Mouse (Mus musculus): Measurements from ENCODE around the gene Fezf1.

Fezf1 gene

DNA sequence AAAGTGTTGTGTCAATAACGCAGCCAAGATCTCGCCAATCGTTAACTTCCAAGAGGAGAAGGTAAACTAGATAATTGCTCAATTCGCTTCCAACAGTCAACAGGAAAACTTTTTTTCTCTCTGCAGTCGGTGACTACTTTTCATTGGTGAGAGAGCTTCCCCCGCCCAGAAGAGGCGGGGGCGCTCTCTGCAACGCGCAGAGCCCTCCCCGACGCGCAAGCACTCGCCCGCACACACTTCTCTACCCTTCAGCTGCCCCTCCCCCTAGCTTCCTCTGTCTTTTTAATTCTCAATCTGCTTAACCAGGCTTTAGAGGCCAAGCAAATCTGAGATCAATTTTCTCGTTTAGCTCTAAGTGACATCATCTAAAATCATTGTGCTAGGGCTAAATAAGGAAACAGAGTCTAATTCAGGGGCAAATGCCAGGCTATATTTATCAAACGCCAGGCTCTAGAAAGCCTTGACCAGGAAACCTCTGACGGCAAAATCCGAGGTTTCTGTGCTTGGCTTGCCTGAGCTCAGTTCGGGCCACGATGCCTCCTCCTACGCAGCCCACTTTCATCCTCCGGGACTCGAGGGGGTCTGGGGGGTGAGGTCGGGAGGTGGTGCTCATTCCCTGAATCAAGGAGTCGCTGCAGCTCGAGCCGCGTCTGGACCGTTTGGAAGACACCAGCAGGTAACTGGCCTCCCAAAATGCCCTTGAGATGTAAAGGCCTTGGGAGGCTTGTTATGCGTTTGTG lies at the start of gene Fezf1:
TSS of gene Fezf1 (minus strand) at position 50 of the 740 bp plus-strand sequence.
- no peak for DNase-seq

DNA sequence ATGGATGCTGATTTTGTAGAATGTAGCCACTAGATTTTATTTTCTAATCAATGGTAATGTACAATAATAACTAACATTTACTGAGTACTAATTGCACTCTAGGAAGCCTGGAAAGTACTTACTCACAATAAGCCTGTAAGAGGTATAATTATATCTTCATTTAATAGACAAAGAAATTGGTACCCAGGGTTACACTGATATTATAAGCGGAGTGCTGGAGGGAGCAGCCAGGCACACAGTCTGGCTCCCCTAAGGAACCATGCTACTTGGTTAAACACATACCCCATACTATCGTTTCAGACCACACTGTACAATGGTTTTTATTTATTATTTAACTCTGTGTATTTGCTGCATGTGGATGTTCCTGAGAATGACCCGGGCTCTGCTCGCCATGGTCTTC lies 46.5 kb upstream of the Fezf1 start:
- DNase-seq: no peak

DNA sequence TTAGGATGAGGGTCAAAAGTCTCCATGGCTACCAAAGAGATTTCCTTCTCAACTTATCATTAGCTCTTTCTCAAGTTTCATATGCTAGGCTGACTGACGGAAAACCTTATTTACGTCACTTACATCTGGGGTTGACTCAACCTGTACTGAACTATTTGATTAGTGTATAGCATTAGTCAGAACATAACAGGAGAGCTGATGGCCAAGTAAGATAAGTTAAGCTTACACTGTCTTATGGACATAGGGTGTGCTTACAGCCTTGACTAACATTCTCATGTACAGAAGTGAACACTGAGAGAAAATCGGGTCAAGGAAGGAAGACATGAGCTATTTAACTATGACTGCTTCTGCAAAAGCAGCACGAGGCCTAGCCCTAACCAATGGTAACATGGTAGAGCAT lies 40.6 kb upstream of the Fezf1 start:
- DNase-seq: no peak

DNA sequence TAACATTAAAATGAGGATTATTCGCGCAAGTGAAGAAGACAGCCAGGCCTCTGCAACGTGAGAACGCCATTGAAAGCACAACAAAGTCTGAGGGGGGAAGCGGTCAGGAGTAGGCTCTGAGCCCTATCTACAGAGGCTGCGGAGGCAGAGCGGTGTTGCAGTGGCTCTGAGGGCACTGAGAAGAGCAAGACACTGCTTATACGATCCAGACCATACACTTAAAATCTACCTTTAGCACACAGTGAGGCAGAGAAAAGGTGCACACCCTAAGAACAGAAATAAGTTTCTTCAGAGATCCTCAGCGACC lies 33.3 kb upstream of the Fezf1 start:
- DNase-seq: no peak

DNA sequence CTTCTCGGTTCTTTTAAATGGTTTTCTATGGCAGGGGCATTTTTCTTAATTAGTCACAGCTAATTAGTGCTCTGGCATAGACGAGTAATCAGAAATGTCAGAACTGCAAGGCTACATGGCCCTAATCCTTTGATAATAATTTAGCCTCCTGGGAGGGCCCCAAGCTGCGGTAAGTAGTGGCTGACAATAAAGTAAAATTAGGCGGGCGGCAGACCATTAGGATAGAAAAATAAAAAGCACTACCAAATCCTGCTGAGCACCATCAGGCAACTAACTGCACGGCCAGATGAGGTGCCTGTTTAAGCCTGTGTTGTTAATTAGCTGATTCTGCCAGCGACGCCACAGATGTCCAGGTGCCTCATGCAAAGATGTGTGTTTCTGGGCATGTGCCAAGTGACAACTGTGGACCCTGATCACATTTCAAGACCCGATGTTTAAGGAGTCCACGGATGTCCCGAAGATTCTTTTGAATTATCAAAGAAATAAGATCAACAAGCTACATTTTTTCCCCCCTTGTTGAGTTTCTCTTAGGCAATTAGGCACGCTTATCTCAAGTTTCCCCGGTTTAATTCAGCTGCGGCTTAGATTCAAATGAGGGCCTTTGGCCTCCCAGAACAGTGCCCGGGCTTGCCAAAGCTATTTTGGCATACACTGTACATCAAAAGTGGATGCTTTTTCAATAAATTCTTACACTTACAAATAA lies 32.8 kb upstream of the Fezf1 start:
- DNase-seq: no peak

DNA sequence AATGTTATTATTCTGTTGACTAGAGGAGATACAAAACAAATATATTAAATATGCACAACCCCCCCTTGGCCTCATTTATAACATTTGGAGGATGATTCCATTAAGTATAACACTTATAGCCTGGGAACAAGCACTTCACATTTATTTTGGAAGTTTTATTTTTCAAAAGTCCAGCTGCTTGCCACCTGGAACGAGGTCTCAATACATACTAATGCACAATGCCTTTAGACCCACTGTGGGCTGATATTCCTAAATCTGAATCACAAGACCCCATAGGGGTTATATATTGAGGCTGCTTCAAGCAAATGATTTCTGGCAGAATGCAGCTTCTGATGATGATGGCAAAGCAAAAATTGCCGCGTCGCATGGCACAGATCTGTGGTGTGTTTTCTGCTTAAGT lies 25.3 kb upstream of the Fezf1 start:
- DNase-seq: no peak

DNA sequence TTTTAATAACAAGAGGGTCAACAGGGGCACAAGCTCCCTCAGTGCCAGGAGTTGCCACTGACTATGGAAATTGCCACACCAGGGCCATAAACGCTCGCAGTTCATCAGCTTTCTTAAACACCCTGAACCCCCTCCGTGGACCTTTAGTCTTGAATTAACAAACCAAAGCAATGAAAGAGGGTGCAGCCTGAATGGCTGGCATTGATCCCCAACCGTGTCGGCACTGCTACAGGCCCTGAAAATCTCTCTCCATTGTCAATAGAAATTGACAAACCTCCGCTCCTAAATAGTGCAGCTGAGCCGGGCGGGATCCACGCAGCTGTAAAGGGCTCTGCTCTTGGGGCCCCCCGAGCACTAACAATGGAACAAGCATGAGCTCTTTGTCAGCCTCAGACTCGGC lies 24.8 kb upstream of the Fezf1 start:
- no peak for DNase-seq

DNA sequence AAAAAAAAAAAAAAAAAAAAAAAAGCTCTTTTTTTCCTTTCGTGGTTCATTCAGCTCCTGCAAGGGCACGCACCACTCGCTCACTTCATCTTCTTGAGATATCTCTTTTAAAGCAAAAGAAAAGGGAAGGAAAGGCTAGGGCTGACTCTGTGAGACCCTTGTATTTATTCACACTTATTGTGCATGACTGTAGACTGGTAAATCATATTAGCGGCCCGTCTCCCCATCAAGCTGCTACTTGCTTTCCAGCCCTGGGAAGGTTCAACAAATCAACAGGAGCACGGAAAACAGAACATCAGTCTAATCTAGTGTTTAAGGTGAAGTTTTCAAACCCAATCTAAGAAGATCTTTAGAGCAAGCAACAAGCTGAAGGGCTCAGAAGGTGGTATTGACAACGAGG lies 24.4 kb upstream of the Fezf1 start:
- no peak for DNase-seq

DNA sequence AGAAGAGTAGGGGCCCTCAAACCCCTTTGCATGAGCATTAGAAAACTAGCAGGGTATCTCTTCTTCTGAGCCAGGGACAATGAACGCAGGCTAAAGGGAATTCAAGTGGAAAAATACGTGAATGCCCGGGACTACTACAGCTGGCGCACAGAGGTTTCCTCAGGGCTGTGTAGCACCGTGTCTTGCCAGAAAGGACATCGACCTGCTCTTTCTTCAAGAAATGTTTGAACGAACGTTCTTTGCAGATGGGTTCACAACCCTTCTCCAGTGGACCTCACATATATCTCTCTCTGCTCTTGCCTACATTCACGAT lies 12.5 kb upstream of the Fezf1 start:
- DNase-seq: no peak

DNA sequence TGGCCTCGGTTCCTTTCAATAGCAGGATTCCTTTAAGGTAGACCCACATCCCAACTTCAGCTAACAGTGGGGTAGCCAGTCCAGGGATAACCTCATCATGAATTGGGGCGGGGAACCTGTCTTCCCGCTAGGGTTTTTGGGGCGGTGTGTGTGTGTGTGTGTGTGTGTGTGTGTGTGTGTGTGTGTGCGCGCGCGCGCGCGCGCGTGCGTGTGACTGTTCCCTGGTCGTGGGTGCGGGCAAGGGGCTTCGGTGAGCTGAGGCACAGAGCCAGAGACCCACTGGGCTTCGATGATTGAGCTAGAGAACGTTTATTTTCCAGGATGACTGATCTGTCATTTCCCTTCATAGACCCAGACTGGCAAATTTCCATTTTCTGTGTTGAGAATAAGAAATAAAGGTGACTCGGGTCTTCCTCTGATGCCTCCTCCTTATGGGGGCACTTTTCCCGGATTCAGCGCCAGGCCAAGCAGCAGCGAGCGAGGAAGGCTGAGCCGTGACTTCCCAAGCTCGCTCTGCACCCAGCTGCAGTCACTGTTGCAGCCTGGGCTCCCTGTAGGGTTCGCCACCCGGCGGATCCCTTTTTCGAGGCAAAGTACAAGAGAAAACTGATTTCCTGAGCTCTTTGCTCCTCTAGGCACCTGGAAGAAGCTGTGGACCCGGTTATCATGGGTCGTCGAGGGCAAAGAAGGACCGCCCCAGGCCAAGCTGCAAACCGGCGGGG lies 12.0 kb upstream of the Fezf1 start:
- no peak for DNase-seq

DNA sequence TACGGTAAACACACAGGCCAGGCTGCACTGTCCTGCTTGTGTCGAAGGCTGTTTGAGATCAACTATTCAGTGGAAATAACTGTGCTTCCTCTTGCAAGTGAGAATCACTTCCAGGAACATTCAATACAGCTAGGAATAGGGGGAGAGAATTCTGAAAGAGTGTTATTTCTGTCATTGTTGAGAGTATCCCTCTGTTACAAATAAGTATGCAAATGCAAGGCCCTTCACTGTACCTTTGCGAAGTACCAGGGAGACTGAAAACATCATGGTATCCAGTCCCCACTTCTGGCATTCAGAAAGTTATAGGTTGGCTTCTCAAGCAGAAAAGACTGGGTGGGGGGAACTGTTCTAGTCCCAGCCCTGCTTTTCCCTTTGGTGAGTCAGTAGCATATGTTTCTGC lies 9.8 kb upstream of the Fezf1 start:
- no peak for DNase-seq

DNA sequence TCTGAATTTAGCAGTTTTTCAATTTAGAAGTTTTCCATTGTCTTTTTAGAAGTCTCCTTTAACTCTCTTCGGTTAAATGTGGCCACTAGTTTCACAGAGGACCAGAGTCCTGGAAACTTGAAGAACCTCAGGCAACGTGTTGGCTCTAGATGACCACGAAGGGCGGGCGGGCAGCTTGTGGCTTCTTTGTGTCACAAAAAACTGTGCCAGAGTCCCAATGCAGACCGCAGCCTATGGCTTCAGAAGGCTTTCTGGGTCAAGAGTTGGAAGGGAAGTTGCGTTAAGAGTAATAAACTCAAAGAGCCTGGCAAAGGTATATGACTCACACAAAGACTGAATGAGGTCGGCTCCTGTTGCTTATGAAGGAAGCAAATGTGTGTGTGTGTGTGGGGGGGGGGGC lies 7.0 kb upstream of the Fezf1 start:
- DNase-seq: no peak

DNA sequence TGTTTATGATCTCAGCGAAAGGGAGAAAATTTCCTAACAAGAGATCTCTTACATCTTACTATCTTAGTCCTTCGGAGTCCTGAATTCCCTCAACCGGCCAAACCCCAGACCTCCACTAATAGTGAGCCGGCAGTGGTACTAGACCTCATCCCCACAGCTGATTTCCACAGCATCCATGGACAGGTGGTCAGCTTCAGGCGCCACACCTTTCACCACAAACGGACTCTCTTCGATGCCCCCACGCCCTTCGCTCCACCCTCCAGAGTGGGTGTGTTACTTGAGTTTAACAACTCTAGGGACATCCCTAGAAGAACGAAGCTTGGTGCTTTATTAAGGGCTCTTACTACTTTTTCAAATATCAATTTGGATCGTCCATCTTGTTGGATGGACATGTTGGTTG lies 6.5 kb upstream of the Fezf1 start:
- DNase-seq: no peak

DNA sequence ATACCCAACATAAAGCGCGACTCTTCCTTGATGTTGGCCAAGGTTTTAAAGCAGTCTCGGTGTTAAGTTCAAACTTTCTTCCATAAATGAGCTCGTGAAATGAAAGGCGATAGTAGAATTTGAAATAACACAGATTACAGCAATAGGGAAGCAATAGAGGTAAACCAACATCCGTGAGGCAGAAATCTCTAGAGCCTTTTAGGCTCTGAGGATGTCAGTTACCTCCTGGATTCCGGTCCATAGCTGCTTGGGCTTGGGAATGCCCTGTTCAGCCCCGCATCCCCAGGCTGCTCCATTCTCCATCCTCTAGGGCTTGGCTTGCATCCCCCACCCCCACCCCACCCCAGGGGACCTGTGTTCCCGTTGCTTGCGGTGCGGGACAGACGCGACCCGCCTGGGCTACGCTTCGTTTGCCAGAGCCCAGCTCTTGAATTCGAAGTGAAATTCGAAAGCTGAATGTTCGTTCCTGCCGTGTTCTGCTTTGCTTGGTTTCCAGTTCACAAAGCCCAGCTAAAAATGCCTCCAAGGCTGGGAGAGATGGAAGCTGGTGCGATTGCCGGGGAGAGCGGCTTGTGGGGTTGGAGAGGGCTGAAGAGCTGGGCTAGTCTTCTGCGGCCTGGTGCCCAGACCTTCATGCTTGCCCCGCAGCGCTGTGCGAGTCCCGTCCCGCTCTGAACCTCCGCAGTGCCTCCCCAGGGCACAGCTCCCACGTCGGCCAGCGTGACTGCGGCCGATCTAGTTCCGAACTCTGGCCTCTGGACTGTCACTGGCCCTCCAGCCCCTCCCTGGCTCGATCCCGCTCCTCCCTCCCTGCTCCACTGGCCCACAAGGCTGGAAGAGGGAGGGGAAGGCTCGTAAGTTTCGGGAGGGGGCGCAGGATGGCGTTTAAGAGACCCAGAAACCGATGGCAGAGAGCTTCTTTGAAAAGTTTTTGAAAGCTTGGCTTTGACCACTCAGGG lies 5.5 kb upstream of the Fezf1 start:
- no peak for DNase-seq

DNA sequence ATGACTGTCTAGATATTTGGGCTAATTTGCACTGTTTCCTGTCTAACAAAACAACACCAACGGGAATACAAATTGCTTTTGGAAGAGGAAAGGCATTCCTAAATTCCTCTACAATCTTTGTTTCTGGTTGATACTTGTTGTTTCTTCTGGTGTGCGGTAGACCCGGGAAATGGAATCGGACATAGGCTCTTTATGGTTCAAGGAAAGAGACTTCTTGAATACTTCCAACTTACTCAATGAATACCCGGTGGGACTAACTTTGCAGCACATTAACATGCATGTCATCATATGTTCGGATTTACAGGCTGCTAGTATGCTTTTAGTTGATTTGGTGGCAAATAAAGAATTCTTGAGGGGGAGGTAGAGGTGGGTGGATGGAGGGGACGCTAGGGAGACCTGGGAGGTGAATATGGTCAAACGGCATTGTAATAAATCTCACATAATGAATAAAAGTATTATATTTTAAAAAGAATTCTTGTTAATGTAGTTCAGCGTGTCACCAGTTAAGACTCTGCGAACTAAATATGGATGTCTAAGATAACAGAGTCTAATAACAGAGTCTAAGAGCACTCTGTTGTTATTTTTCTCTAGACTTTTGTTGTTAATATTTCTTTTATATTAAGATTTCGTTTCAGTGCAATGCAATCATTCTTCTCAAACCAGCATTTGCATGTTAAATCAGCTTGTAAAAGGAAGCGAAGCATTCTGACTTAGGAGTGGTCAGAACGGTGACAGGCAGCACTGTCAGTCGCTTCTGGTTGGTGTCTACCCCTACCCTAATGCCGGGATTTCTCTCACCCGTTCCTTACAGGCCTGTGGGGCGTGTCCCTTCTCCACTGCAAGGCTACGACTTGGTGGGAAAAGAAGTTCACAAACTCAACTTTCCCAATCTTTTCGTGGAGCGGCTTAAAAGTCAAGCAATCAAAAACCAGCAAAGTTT lies 4.3 kb upstream of the Fezf1 start:
- DNase-seq: no peak

DNA sequence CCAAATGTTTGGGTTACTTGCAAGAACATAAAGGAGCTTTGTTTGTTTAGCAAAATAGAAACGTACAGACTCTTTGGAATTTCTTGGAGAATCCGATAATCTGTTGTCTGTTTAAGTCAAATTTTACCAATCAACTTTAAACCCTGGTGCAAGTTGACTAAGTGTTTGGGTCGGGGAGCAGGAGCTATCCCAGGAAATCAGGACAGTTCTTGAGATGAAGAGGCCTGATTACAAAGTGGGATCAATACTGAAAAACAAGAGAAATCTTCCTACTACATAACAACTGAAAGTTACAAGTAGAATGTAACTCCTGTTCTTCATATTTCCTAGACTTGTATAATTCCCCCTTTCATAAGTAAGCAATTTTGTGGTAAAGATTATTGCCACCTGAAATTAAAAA lies 3.3 kb upstream of the Fezf1 start:
- DNase-seq: no peak

DNA sequence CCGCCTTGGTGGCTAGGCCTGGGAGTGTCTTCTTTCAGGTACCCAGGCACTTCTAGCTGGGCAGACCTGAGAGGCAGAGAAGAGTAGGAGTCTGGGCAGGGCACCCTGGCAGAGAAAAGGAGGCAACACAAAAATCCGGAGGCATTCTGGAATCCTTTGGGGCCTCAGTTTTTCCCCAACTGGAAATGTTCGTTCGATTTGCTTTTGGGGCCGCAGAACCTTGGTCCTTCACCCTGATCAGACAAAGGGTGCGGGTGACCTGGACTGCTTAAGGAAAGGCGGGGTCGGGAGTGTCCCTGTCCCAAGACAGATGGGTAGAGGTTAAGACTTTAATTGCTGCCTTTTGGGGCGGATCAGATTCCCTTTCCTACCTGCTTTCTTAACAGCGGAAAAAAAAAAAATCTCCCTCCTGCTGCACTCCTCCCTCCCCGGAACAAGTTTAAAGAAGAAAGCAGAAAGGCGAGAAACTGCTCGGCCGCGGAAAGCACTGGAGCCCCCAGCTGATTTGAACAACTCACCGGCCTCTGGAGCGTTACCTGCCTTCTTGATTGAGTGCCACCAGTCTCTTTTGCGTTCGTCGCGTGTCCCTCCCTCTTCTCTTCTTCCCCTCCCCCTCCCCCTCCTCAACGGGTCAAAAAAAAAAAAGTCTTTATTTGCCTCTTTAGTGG lies 2.3 kb upstream of the Fezf1 start:
- no peak for DNase-seq

DNA sequence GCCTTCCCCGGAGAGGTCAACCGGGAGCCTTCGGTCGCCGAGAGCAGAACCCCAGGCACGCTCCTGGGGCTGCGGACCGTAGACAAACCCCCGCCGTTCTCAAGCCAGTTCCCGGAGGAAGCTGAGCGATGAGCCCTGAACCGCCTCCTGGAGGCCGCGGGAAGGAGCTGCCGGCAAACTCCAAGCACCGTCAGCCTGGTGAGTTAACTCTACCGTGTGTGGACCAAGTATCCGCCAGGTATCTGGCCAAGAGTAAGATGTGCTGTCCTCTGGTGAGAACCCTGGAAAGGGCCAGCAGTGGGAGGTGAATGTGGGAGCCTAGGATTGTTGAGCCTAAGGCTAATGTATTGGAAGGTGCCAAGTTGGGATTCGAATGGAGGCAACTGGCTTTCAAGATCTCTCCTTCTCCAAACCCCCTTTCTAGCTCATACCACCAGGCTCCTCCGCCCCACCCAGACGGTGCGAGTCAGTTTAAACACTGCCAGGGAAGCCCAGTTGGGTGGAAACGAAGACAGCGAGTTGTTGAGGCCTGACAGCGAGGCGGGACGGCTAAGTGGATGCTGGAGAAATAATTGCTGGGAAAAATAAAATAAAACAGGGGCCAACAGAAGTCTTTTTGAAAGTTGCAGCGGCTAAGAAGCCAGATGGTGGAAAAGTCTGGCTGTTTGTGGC lies 1.6 kb upstream of the Fezf1 start:
- DNase-seq: no peak

DNA sequence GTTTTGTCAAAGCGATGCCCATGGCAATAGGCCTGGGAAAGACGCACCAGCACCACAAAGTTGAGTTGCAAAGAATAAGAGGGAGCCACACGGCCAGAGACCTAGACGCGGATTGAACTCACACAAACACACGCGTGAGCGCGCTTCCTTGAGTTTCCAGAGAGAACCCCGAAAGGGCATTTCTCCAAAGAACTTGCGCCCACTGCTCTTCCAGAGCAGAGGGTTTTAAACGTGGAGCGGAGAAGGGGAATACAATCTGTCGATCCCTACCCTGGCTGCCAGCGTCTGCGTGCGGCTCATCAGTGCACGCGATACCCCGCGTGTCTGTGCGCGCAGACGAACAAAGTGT lies 865 bp upstream of the Fezf1 start:
- no peak for DNase-seq

DNA sequence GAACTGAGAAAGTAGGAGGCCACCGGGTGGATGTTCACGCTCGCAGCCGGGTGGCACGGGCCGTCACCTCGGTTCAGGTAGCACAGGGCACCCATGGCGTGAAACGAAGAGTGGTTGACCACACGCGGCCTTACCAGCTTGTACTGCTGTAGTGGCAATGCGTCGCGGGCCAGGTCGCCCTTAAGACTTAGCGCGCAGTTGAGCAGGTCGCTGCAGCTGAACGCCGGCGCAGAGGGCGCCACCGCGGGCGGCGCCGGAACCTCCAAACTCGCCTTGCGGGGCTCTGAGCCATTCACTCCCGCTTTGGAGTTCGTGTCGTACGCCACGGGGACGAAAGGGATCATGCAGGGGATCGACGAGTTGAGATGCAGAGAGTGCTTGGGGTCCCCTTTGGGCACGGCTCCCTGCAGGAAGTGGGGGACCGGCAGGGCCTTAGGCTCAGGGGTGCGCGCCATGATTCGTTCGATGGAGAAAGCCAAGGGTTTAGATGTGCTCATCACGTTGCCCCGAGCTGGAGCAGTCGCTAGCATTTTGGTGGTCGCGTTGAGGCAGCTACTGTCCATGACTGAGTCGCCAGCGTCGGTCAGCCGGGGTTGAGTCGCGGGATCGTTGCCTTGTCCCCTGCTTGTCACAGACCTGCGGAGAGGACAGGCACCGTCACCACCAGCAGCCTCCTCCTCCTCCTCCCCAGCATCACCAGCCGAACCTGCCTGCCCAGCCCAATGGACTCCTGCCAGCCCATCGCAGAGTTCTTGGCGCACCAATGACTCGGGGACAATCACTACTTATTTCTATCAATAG lies 450 bp downstream of the Fezf1 start:
- DNase-seq: no peak
